Mouse (Mus musculus) hindbrain, embryonic 14.5 days (tissue): ENCODE results near the gene Sncg. TPM values are rescaled to one million over a fixed set of nuclear protein-coding genes. Genes with fewer than 3 reads are reported as not detected.
"Not testable (repeated sequence)": the region's sequence is repeated elsewhere in the genome, so short reads cannot be mapped to it uniquely, and the experiment has no call there.

Experiments
- ATAC-seq: fragments of 200-750 bp; cut with Nextera tagmentation; 2 replicates; pipeline ENCODE4 v1.8.0; 2017; ENCODE audit warnings: moderate number of reproducible peaks, mild to moderate bottlenecking, moderate TSS enrichment, moderate library complexity; ENCODE audit not compliant: low FRiP score
- DNase-seq: peaks from one replicate; pipeline ENCODE4 v3.0.0-alpha.2; 2015; ENCODE audit warnings: low spot score
- H3K27ac ChIP-seq: fragments of 300-500 bp; sonication (generic); 2 replicates; pipeline ENCODE4 v1.5.1; 2014; ENCODE audit warnings: mild to moderate bottlenecking, moderate library complexity
- H3K27me3 ChIP-seq: fragments of 300-500 bp; sonication (generic); 2 replicates; pipeline ENCODE4 v1.6.1; 2014; ENCODE audit warnings: mild to moderate bottlenecking, low read length, mixed read lengths; ENCODE audit not compliant: control insufficient read depth, insufficient read depth
- H3K36me3 ChIP-seq: fragments of 300-500 bp; sonication (generic); replicated peaks from 2 replicates; pipeline ENCODE4 v1.6.1; 2014; ENCODE audit not compliant: control insufficient read depth, insufficient read depth
- H3K4me1 ChIP-seq: fragments of 300-500 bp; sonication (generic); replicated peaks from 2 replicates; pipeline ENCODE4 v1.6.1; 2014; ENCODE audit warnings: antibody characterized with exemption, low read length, mixed read lengths; ENCODE audit not compliant: control insufficient read depth, insufficient read depth
- H3K4me2 ChIP-seq: fragments of 300-500 bp; sonication (generic); replicated peaks from 2 replicates; pipeline ENCODE4 v1.6.1; 2014; ENCODE audit warnings: mild to moderate bottlenecking, moderate library complexity
- H3K4me3 ChIP-seq: fragments of 300-500 bp; sonication (generic); replicated peaks from 2 replicates; pipeline ENCODE4 v1.5.1; 2014; ENCODE audit warnings: mild to moderate bottlenecking, low read length
- H3K9ac ChIP-seq: fragments of 300-500 bp; sonication (generic); 2 replicates; pipeline ENCODE4 v1.6.1; 2014
- H3K9me3 ChIP-seq: fragments of 300-500 bp; sonication (generic); 2 replicates; pipeline ENCODE4 v1.6.1; 2016; ENCODE audit warnings: low read length; ENCODE audit not compliant: control insufficient read depth
- WGBS: fragments of 180-500 bp; shearing (Covaris S2); extraction: QIAGEN DNeasy Blood & Tissue Kit; methylation state at CpG from one replicate; pipeline ENCODE4 v1.1.7; 2014; 5-methylcytosine and 5-hydroxymethylcytosine counted together
- polyA plus RNA-seq: library from polyadenylated mRNA; unstranded; fragments of >200 nt; fragmentation: Nextera tagmentation; extraction: Ambion mirVana; gene quantifications from 2 replicates; pipeline ENCODE4 v1.2.1, GENCODE M21; 2014

Sncg gene
- polyA plus RNA-seq: 213 and 251 TPM in 2 replicates

GRCm38 (mm10) chr14:34374577-34374976 lies at the start of gene Sncg:
Gene Sncg, minus strand, starts transcription at chr14:34374789.
- H3K27ac ChIP-seq: no peak within 1 kb of the TSS; the same call in 1 of the 2 replicates
- H3K4me1 ChIP-seq: peaks cover 15% of the 10 kb centered on the region; the same call in 1 of the 2 replicates
- H3K4me2 ChIP-seq: peak within 1 kb of the TSS; percentile 32
- peak within 1 kb of the TSS; percentile 10; the same call in 1 of the 2 replicates for H3K9ac ChIP-seq
- 25% methylated on average over 10 of the region's 10 CpGs for WGBS
- ATAC-seq (no peak), DNase-seq (peak; percentile 49)
- H3K9me3 ChIP-seq: no peaks in the 10 kb centered on the region
- no peaks in the 10 kb centered on the region for H3K36me3 ChIP-seq
- H3K27me3 ChIP-seq: no peaks in the 10 kb centered on the region
- 0 out of 2 replicates have a peak within 1 kb of the TSS, but pooled peaks have one; percentile 6 for H3K4me3 ChIP-seq

GRCm38 (mm10) chr14:34421078-34421477 lies 46.5 kb upstream of the Sncg start:
- Histone ChIP-seq H3K36me3 (peaks cover 62% of the 10 kb centered on the region), H3K27me3 (no peaks in the 10 kb centered on the region), H3K27ac (no peak overlapping the region), H3K4me2 (no peak overlapping the region), H3K9ac (no peak overlapping the region), H3K4me1 (no peaks in the 10 kb centered on the region), H3K4me3 (no peak overlapping the region), H3K9me3 (no peaks in the 10 kb centered on the region)
- WGBS: 97% methylated on average over 1 of the region's 1 CpGs
- no peak for ATAC-seq
- DNase-seq: no peak

DNA sequence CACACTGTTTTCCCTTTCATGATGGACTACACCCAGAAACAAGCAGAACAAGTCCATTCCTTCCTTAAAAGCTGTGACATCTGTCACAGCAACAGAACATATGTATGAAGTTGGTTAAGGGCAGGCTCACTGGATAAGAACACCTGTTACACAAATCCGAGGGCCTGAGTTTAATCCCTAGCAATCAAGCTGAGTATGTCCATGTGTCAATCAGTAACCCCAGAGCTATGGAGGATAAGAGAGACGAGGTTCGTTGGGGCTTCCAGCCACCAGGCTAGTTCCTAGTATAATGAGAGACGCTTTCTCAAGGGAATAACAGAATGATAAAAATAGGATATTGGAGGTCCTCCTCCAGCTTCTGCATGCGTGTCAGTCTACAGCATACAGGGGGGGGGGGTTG lies 42.9 kb upstream of the Sncg start:
- DNase-seq: no peak
- ATAC-seq: no peak
- Histone ChIP-seq H3K36me3 (peaks cover 54% of the 10 kb centered on the region), H3K4me1 (no peaks in the 10 kb centered on the region), H3K4me3 (no peak overlapping the region), H3K9ac (no peak overlapping the region), H3K4me2 (no peak overlapping the region), H3K27ac (no peak overlapping the region), H3K9me3 (no peaks in the 10 kb centered on the region), H3K27me3 (no peaks in the 10 kb centered on the region)
- 86% methylated on average over 5 of the region's 5 CpGs for WGBS

DNA sequence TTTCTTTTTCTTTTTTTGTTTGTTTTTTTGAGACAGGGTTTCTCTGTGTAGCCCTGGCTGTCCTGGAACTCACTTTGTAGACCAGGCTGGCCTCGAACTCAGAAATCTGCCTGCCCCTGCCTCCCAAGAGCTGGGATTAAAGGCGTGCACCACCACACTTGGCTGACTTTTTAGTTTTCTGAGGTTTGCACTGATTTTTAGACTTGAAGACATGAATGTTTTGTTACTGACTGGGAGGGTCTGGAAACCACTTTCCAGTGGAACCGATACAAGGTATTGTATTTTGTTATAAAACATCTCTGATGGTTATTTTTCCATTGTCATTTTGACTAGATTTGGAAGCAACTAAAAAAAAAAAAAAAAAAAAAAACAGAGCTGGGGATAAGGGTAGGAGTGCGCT lies 42.4 kb upstream of the Sncg start:
- not testable (repeated sequence) for H3K9ac ChIP-seq, H3K9me3 ChIP-seq, ATAC-seq, H3K4me3 ChIP-seq, DNase-seq, H3K27me3 ChIP-seq, H3K4me2 ChIP-seq, H3K27ac ChIP-seq, H3K4me1 ChIP-seq
- 99% methylated on average over 4 of the region's 4 CpGs for WGBS
- peaks cover 50% of the 10 kb centered on the region for H3K36me3 ChIP-seq

DNA sequence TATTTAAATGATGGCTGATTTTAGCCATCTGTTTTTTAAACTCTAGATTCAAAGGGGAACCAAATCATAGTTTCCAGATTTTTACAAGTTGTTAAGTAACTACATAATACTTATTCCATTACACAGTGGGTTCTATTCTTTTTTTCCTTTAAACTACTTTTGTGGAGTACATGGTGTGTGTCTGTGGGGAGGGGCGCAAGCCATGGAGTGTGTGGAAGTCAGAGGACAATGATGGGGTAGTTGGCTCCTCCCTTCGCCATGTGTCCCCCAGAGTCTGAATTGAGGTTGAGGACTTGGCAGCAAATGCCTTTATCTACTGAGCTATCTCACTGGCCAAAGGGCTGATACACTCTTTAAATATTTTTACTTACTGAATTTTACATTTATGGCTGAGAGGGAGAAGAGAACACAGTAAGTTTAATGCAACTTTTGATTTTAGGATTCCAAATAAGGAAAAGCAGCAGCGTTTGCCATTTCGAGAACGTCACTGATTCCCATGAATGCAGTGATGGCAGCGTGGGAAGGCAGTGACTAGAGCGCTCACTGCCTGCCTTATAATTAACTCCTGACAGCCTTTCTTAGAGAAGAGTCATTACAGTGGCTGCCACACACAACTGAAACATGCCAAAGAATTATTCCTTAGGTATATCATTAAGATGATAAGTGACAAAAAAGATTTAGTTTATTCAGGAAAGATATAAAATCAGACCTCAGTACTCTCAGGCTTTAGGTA lies 37.7 kb upstream of the Sncg start:
- H3K36me3 ChIP-seq: peaks cover 55% of the 10 kb centered on the region
- H3K27me3 ChIP-seq: no peaks in the 10 kb centered on the region
- WGBS: 87% methylated on average over 7 of the region's 7 CpGs
- DNase-seq (no peak), ATAC-seq (no peak)
- no peak overlapping the region for H3K4me3 ChIP-seq
- H3K4me2 ChIP-seq: no peak overlapping the region
- no peak overlapping the region for H3K27ac ChIP-seq
- H3K4me1 ChIP-seq: no peaks in the 10 kb centered on the region
- H3K9ac ChIP-seq: no peak overlapping the region
- no peaks in the 10 kb centered on the region for H3K9me3 ChIP-seq

DNA sequence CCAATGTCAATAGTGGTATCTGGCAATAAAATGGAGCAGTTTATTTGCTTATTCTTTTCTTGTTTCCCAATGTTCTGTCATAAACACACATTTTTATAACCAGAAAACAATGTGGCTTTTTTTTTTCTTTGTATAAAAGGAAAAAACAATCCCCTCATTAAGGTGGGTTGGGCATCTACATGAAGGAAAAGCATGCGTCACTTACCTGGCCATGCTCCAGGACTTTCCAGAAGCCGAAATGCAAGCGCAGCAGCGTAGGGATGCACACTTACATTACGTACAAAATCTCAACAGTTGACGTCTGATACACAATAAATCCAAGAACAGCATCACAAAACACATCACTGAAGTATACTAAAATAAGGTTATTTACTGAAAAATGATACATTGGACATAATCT lies 36.1 kb upstream of the Sncg start:
- Histone ChIP-seq H3K4me2 (no peak overlapping the region), H3K36me3 (peaks cover 64% of the 10 kb centered on the region), H3K27me3 (no peaks in the 10 kb centered on the region), H3K9ac (no peak overlapping the region), H3K4me1 (no peaks in the 10 kb centered on the region), H3K27ac (no peak overlapping the region), H3K4me3 (no peak overlapping the region), H3K9me3 (no peaks in the 10 kb centered on the region)
- DNase-seq (no peak), ATAC-seq (no peak)
- WGBS: 95% methylated on average over 6 of the region's 6 CpGs

DNA sequence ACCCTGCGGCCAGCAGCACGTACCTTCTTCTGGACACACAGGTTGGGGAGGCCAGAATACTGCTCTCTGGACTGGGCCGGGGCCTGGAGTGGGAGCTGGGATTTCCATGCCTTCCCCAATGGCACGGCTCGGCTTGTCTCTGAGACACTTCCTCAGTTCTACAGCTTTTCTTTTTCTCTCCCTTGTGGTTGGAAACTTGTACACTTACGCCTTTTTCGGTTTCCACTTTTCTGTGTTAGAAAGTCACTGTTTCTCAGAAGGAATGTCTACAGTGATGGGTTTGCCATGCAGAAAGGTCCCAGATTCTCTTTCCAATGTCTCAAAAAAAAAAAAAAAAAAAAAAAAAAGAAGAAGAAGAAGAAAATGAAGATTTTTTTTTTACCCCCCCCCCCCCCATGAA lies 28.8 kb upstream of the Sncg start:
- Histone ChIP-seq H3K36me3 (peaks cover 46% of the 10 kb centered on the region), H3K4me3 (no peak overlapping the region), H3K9ac (no peak overlapping the region), H3K4me1 (no peaks in the 10 kb centered on the region), H3K27me3 (no peaks in the 10 kb centered on the region), H3K4me2 (no peak overlapping the region), H3K27ac (no peak overlapping the region), H3K9me3 (no peaks in the 10 kb centered on the region)
- 96% methylated on average over 7 of the region's 7 CpGs for WGBS
- ATAC-seq: no peak
- no peak for DNase-seq

DNA sequence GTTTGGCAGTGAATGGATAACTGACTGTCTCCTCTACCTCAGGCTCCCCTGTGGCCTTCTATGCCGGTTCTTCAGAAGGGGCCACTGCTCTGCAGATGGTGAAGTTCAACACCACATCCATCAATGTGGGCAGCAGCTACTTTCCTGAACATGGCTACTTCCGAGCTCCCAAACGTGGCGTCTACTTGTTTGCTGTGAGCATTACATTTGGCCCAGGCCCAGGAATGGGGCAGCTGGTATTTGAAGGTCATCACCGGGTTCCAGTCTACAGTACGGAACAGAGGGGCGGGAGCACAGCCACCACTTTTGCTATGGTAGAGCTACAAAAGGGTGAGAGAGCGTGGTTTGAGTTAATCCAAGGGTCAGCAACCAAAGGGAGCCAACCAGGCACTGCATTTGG lies 28.3 kb upstream of the Sncg start:
- Histone ChIP-seq H3K27me3 (no peaks in the 10 kb centered on the region), H3K9ac (no peak overlapping the region), H3K4me2 (no peak overlapping the region), H3K27ac (no peak overlapping the region), H3K4me3 (no peak overlapping the region), H3K9me3 (no peaks in the 10 kb centered on the region), H3K4me1 (no peaks in the 10 kb centered on the region), H3K36me3 (peaks cover 45% of the 10 kb centered on the region)
- ATAC-seq (no peak), DNase-seq (no peak)
- WGBS: 89% methylated on average over 8 of the region's 8 CpGs

- no peak for ATAC-seq
- Histone ChIP-seq H3K27ac (no peak overlapping the region), H3K4me1 (no peaks in the 10 kb centered on the region), H3K27me3 (no peaks in the 10 kb centered on the region), H3K9ac (no peak overlapping the region), H3K4me2 (no peak overlapping the region), H3K9me3 (no peaks in the 10 kb centered on the region), H3K4me3 (no peak overlapping the region), H3K36me3 (peaks cover 31% of the 10 kb centered on the region)
- WGBS: 52% methylated on average over 6 of the region's 6 CpGs
- peak; percentile 58 for DNase-seq
Measured at GRCm38 (mm10) chr14:34401135-34401534, 26.5 kb upstream of the Sncg start.
